Mouse (Mus musculus) heart, embryonic 11.5 days (tissue): Measurements from ENCODE around the gene Riox1. TPM values are rescaled to one million over a fixed set of nuclear protein-coding genes. Genes with fewer than 3 reads are reported as not detected.

Experiments used
- ATAC-seq: fragments of 200-750 bp; cut with Nextera tagmentation; replicated peaks from 2 replicates; pipeline ENCODE4 v1.8.0; 2017; ENCODE audit warnings: moderate library complexity; ENCODE audit not compliant: insufficient number of reproducible peaks, low FRiP score, low TSS enrichment
- H3K27ac ChIP-seq: fragments of 300-500 bp; sonication (generic); 2 replicates; pipeline ENCODE4 v1.5.1; 2014; ENCODE audit warnings: mild to moderate bottlenecking, low read depth, low read length
- H3K27me3 ChIP-seq: fragments of 300-500 bp; sonication (generic); 2 replicates; pipeline ENCODE4 v1.6.1; 2014; ENCODE audit warnings: mild to moderate bottlenecking, low read length, mixed read lengths; ENCODE audit not compliant: control insufficient read depth, insufficient read depth
- H3K36me3 ChIP-seq: fragments of 300-500 bp; sonication (generic); 2 replicates; pipeline ENCODE4 v1.6.1; 2014; ENCODE audit warnings: mild to moderate bottlenecking, low read length, moderate library complexity, mixed read lengths; ENCODE audit not compliant: control insufficient read depth, insufficient read depth
- H3K4me1 ChIP-seq: fragments of 300-500 bp; sonication (generic); 2 replicates; pipeline ENCODE4 v1.6.1; 2014; ENCODE audit warnings: low read length; ENCODE audit not compliant: control insufficient read depth, insufficient read depth
- H3K4me2 ChIP-seq: fragments of 300-500 bp; sonication (generic); 2 replicates; pipeline ENCODE4 v1.6.1; 2014; ENCODE audit warnings: mild to moderate bottlenecking, moderate library complexity
- H3K4me3 ChIP-seq: fragments of 300-500 bp; sonication (generic); 2 replicates; pipeline ENCODE4 v1.5.1; 2014; ENCODE audit warnings: low read depth, low read length
- H3K9ac ChIP-seq: fragments of 300-500 bp; sonication (generic); 2 replicates; pipeline ENCODE4 v1.6.1; 2014; ENCODE audit warnings: mild to moderate bottlenecking, low read depth, low read length, moderate library complexity
- H3K9me3 ChIP-seq: fragments of 300-500 bp; sonication (generic); replicated peaks from 2 replicates; pipeline ENCODE4 v1.6.1; 2016; ENCODE audit warnings: low read length; ENCODE audit not compliant: control insufficient read depth
- WGBS: fragments of 180-500 bp; shearing (Covaris S2); extraction: QIAGEN DNeasy Blood & Tissue Kit; methylation state at CpG from one replicate; pipeline ENCODE4 v1.1.7; 2014; ENCODE audit not compliant: insufficient replicate concordance; 5-methylcytosine and 5-hydroxymethylcytosine counted together
- polyA plus RNA-seq: library from polyadenylated mRNA; unstranded; fragments of >200 nt; fragmentation: Nextera tagmentation; extraction: Ambion mirVana; gene quantifications from 2 replicates; pipeline ENCODE4 v1.2.1, GENCODE M21; 2014

Gene Riox1
- 9.6 and 10.4 TPM in 2 replicates for polyA plus RNA-seq

DNA sequence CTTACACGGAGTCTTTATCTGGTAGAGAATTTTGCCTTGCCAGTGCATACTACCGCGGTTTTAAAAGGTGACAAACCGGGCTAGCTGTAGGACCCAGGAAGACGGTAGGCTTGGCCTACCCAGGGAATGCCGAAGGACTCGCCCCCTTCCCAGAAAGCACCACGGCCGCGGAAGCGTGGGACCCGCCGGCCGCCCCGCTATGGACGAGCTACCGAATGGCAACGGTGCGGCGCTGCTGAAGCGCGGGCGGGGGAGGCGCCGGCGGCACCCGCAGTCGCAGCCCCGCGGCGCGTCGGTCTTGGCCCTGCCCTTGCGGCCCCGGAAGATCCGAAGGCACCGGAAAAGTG lies at the start of gene Riox1:
Riox1 (plus strand) TSS at position 116 of the 347 bp plus-strand sequence.
- under 1% methylated on average over 37 of the region's 37 CpGs for WGBS
- Histone ChIP-seq H3K9ac (peak within 1 kb of the TSS; percentile 83), H3K36me3 (peaks cover 4% of the 10 kb centered on the region), H3K4me1 (peaks cover 20% of the 10 kb centered on the region), H3K4me3 (peak within 1 kb of the TSS; percentile 79), H3K9me3 (no peaks in the 10 kb centered on the region), H3K27ac (peak within 1 kb of the TSS; percentile 74), H3K27me3 (no peaks in the 10 kb centered on the region), H3K4me2 (peak within 1 kb of the TSS; percentile 93)
- peak; percentile 84 for ATAC-seq

DNA sequence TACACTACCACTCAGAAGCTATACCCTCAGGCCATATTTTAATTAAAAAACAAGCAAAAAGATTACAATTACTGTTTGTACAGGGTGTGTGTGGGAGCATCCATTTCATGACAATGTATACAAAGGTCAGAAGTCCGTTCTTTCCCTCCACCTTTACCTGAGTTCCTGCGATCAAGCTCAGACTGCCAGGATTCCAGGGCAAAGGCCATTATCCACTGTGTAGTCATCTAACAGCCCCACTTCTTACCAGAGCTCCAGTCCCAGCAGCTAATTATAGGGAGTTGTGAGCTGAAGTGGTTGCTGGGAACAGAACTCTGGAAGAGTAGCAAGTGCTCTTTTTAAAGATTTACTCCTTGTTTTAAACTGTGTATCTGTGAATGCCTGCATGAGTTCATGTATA lies 40.0 kb upstream of the Riox1 start:
- Histone ChIP-seq H3K36me3 (no peaks in the 10 kb centered on the region), H3K9ac (no peak overlapping the region), H3K27ac (0 out of 2 replicates have a peak overlapping the region, but pooled peaks have one; percentile 31), H3K27me3 (no peaks in the 10 kb centered on the region), H3K4me3 (no peak overlapping the region), H3K9me3 (no peaks in the 10 kb centered on the region), H3K4me1 (no peaks in the 10 kb centered on the region), H3K4me2 (no peak overlapping the region)
- ATAC-seq: no peak
- 78% methylated on average over 2 of the region's 2 CpGs for WGBS

DNA sequence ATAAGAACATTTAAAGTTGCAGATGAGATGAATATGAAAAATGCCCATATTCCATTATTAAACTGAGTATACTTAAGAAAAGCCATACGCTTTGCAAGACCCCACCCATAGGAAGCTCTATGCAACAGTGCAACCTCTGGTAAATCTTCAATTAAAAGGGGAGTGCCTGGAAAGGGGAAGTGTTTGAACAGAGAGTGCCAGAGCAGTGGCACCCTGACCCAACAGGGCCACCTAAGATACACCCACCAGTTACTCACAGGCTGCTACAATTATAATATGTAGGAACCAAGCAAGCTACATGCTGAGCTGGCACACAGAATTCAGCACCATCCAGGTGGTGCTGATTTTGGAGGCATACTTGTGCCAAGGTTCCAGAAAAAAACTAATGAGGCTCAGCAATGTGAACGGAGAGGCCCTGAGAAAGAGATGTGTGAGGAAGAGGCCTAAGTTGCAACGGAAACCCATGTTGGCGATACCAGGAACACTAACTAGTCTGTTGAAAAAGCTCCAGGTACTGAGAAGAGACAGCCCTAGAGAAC lies 36.1 kb upstream of the Riox1 start:
- no peak overlapping the region for H3K9ac ChIP-seq
- WGBS: 92% methylated on average over 4 of the region's 4 CpGs

DNA sequence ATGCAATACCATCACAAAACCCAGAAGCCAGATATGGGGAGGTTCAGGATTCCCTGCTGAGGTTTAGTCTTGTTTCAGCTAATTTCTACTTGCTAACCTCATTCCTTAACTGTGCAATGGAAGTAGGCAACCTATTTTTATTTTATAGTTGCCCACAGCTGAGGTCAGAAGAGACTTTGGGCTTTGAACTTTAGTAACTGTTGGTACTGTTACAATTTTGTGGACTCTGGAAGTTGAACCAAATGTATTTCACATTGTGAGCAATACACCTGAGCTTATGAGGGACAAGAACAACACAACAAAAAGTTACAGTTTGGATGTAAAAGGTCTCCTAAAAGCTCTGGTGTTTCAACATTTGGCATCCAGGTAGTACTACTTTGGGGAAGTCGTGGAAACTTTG lies 35.6 kb upstream of the Riox1 start:
- no peak for ATAC-seq
- no peak overlapping the region for H3K27ac ChIP-seq
- 78% methylated on average over 1 of the region's 1 CpGs for WGBS
- no peaks in the 10 kb centered on the region for H3K9me3 ChIP-seq
- H3K27me3 ChIP-seq: no peaks in the 10 kb centered on the region
- H3K9ac ChIP-seq: no peak overlapping the region
- H3K36me3 ChIP-seq: no peaks in the 10 kb centered on the region
- no peak overlapping the region for H3K4me3 ChIP-seq
- peaks cover 3% of the 10 kb centered on the region; the same call in 1 of the 2 replicates for H3K4me1 ChIP-seq
- H3K4me2 ChIP-seq: no peak overlapping the region

More for the DNA sequence above, 36.1 kb upstream of the Riox1 start:
- Histone ChIP-seq H3K36me3 (no peaks in the 10 kb centered on the region), H3K4me2 (no peak overlapping the region), H3K27me3 (no peaks in the 10 kb centered on the region), H3K9me3 (no peaks in the 10 kb centered on the region), H3K27ac (no peak overlapping the region), H3K4me1 (no peaks in the 10 kb centered on the region; the same call in 1 of the 2 replicates), H3K4me3 (no peak overlapping the region)
- ATAC-seq: no peak

- H3K9ac ChIP-seq: no peak overlapping the region
- no peak overlapping the region for H3K4me2 ChIP-seq
- H3K9me3 ChIP-seq: no peaks in the 10 kb centered on the region
- ATAC-seq: no peak
- H3K36me3 ChIP-seq: no peaks in the 10 kb centered on the region
- H3K27ac ChIP-seq: no peak overlapping the region
- H3K27me3 ChIP-seq: no peaks in the 10 kb centered on the region
- peaks cover 6% of the 10 kb centered on the region; the same call in 1 of the 2 replicates for H3K4me1 ChIP-seq
- WGBS: 60% methylated on average over 9 of the region's 9 CpGs
- H3K4me3 ChIP-seq: no peak overlapping the region
These were observed 33.5 kb upstream of the Riox1 start for GRCm38 (mm10) chr12:83916884-83917283.

GRCm38 (mm10) chr12:83920721-83921441 lies 29.5 kb upstream of the Riox1 start:
- H3K4me3 ChIP-seq: peak overlapping the region; percentile 97
- ATAC-seq: no peak
- no peaks in the 10 kb centered on the region for H3K9me3 ChIP-seq
- peak overlapping the region; percentile 90 for H3K27ac ChIP-seq
- H3K4me1 ChIP-seq: peaks cover 28% of the 10 kb centered on the region
- H3K27me3 ChIP-seq: no peaks in the 10 kb centered on the region
- H3K4me2 ChIP-seq: peak overlapping the region; percentile 89
- WGBS: 2% methylated on average over 31 of the region's 31 CpGs
- H3K36me3 ChIP-seq: no peaks in the 10 kb centered on the region
- peak overlapping the region; percentile 95 for H3K9ac ChIP-seq

DNA sequence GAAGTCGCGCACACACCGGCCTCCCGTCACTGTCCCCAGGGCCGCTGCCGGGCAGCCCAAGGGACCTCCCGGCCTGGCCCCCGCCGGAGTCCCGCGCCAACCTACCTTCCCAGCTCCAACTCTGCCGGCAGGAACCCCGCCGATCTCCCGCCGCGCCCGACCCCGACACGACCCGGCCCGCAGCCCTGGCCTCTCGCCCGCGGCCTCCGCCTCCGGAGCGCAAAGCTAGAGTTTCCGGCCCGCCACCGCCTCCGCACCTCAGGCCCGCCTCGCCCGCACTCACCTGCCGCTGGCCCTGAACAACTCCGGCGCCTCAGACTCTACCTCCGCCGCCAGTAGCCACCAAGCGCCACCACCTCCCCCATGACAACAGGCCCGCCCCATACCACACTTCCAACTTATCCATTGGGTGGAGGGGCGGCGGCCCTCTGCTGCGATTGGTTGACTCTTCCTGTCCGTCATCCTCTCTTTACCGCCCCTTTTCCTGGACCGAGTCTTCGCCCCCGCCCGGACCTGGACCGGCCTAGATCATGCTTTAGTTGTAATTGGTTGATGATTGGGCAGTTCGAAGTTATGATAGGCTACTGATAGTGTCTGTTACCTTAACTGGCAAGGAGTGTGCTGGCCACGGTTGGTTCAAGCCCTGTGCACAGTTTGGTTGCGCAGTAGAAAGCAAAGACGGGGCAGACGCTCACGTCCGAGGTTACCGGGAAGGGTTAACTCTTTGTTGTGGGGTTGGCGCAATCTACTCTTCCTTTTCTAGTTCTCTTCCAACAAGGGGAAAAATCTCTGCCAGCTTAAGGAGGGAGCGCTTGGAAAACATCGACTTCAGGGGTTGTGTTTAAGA lies 28.6 kb upstream of the Riox1 start, which contains the start of gene Numb:
Numb (minus strand) TSS at position 400 of the 847 bp plus-strand sequence.
- Histone ChIP-seq H3K9me3 (no peaks in the 10 kb centered on the region), H3K4me2 (peak within 1 kb of the TSS; percentile 89), H3K27me3 (no peaks in the 10 kb centered on the region), H3K9ac (peak within 1 kb of the TSS; percentile 95), H3K36me3 (no peaks in the 10 kb centered on the region), H3K27ac (peak within 1 kb of the TSS; percentile 90), H3K4me1 (peaks cover 29% of the 10 kb centered on the region), H3K4me3 (peak within 1 kb of the TSS; percentile 97)
- under 1% methylated on average over 58 of the region's 63 CpGs for WGBS
- ATAC-seq: peak; percentile 99

DNA sequence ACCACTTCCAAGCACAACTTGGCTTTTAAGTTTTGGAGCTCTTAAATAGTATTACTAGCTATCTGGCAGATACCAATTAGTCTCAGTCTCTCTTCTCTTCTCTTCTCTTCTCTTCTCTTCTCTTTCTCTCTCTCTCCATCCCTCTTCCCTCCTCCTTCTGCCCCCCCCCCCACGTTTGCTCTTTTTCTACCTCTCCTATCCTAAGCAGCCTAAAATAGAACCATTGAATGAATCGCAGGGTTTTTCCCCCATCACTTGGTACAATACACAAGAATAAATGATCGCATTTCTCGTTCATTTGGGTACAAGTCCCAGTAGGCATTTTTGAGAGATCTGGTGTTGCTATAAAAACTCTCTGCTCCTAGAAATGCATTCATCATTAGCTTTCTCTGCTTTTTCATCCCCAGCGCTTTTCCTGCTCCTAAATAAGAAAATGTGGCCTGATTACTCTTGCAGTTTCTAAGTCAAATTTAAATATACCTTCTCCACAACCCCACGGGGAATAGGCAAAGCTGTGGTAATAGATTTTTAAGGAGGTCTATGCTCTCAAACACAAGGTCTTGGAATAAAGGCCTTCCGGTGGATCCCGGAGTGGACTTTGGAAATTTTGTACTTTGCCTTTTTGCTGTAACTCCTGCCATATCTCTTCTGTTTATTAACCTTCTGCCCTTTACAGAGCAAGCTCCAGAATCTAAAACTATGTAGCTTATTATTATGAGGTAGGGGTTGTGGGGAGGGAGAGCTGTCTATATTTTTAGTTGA lies 27.5 kb upstream of the Riox1 start:
- peak overlapping the region; percentile 80 for H3K9ac ChIP-seq
- peak overlapping the region; percentile 73 for H3K4me2 ChIP-seq
- H3K36me3 ChIP-seq: no peaks in the 10 kb centered on the region
- H3K27ac ChIP-seq: peak overlapping the region; percentile 77
- H3K27me3 ChIP-seq: no peaks in the 10 kb centered on the region
- H3K4me1 ChIP-seq: peaks cover 31% of the 10 kb centered on the region
- H3K4me3 ChIP-seq: peak overlapping the region; percentile 97
- no peak for ATAC-seq
- no peaks in the 10 kb centered on the region for H3K9me3 ChIP-seq
- 38% methylated on average over 8 of the region's 8 CpGs for WGBS
